Mouse (Mus musculus): Measurements from ENCODE around the gene Dgkg.

DNA sequence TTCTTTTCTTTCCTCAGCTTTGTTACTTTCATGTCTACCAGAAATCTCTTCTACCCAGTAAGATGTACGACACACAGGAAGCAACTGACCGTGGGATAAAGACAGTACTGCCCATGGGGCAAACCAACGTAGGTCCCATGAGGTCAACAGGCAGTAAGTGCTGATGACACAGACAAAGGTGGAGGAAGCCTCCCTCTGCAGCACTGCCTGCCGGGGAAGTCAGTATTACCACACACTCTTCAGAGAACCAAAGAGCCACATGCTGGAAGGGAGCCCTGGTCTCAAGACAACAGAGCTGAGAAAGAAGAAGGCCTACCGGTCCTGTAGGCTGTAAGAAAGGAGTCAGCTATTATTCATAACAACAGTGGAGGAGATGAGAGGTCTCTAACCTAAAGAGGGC lies 67.4 kb downstream of the Dgkg start:
- no peak for TF ChIP-seq CTCF (IDR thresholded peaks at IDR 0.05; ENCODE audit: low read depth)
- no peak for TF ChIP-seq EP300 (IDR thresholded peaks at IDR 0.05; ENCODE audit: low read depth)

Measured in heart, postnatal 0 days (tissue).